Mouse (Mus musculus) WW6 (cell line): ENCODE results near the gene Ankrd17.

ENCODE experiments used
- DNase-seq: peaks from one replicate; pipeline ENCODE4 v3.0.0-alpha.2; 2013; ENCODE audit warnings: low read depth, low spot score

Ankrd17 gene

GRCm38 (mm10) chr5:90217791-90218190 is 148.6 kb downstream of the Ankrd17 start:
- no peak for DNase-seq

GRCm38 (mm10) chr5:90217226-90217625 is 149.2 kb downstream of the Ankrd17 start:
- DNase-seq: no peak

GRCm38 (mm10) chr5:90213356-90213755 is 153.0 kb downstream of the Ankrd17 start:
- DNase-seq: no peak

GRCm38 (mm10) chr5:90203168-90203567 is 163.2 kb downstream of the Ankrd17 start:
- peak; percentile 26 for DNase-seq

GRCm38 (mm10) chr5:90202447-90203117 is 163.8 kb downstream of the Ankrd17 start:
- no peak for DNase-seq

GRCm38 (mm10) chr5:90199922-90200632 is 166.3 kb downstream of the Ankrd17 start:
- no peak for DNase-seq

- peak; percentile 18 for DNase-seq
These were observed 171.5 kb downstream of the Ankrd17 start for GRCm38 (mm10) chr5:90194831-90195230.

GRCm38 (mm10) chr5:90182782-90183181 is 183.6 kb downstream of the Ankrd17 start:
- DNase-seq: no peak

- DNase-seq: no peak
These were observed 187.3 kb downstream of the Ankrd17 start for GRCm38 (mm10) chr5:90179094-90179493.

GRCm38 (mm10) chr5:90178116-90178515 is 188.3 kb downstream of the Ankrd17 start:
- no peak for DNase-seq
